Mouse (Mus musculus): ENCODE measurements around the gene Slc1a5. TPM values are rescaled to one million over a fixed set of nuclear protein-coding genes. Genes with fewer than 3 reads are reported as not detected.

Gene Slc1a5
- polyA plus RNA-seq, 1 experiment from 2014 or later = 61.8 TPM

DNA sequence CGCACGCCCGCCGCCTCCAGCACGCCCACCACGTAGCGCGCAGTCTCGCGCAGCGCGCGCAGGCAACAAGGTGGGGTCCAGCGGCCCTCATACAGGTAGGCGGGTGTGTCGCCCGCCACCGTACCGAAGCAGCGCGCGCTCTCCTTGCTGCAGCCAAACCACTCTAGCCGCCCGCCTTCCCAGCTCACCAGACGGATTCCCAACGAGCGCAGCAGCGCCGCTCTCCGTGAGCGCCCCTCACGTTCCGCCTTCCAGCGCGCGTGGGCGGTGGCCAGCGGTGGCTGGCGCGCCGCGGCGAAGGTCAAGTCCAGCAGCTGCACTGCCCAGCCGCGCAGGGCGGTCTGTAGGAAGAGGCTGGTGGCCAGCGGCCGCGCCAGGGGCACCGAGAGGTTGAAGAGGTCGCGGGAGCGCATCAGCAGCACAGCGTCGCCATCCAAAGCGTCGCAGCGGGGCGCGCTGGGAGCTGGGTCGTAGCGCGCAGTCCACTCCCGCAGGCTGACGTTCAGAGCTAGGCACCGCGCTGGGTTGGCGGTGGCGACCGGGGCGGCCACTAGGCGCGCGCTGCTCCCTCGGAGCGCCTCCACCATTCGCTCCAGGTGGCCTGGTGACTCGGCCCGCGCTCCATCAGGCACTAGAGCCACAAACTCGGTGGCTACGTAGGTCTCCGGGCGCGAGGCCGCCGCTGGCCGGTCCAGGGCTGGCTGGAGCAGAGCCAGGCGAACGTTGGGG, 29.9 kb downstream of the Slc1a5 start:
- no peak overlapping the region for H3K27ac ChIP-seq
- peak overlapping the region; percentile 72 for H3K4me2 ChIP-seq (replicated peaks)
- peak overlapping the region; percentile 26; the same call in 1 of the 2 replicates for H3K9ac ChIP-seq
- H3K9me3 ChIP-seq = no peaks in the 10 kb centered on the region
- H3K27me3 ChIP-seq (replicated peaks) = peaks cover 11% of the 10 kb centered on the region; the same call in 1 of the 2 replicates
- peaks cover 14% of the 10 kb centered on the region for H3K36me3 ChIP-seq
- H3K4me3 ChIP-seq (replicated peaks) = peak overlapping the region; percentile 33
- WGBS = 22% methylated on average over 90 of the region's 90 CpGs
- peak; percentile 42 for ATAC-seq
- H3K4me1 ChIP-seq (replicated peaks) = peaks cover 32% of the 10 kb centered on the region

DNA sequence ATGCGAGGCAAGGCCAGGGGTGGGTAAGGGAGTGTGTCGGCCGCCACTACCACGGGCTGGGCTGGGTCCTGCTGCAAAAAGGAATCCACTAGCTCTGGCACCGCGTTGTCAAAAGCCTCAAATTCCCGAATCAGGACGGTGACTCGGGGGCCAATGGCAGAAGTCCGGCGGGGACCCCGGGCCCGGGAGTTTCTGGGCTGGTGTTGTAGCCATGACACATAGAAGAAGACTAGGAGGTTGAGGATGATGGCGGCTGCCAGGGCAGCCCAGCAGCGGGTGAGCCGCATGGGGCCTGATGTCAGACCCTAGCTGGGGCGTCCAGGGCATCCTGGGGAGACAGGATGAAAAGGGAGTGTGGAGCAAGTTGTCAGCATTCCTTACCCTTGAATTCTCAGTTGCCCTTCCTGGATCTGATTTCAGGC, 30.5 kb downstream of the Slc1a5 start:
- H3K27me3 ChIP-seq (replicated peaks) = peaks cover 11% of the 10 kb centered on the region; the same call in 1 of the 2 replicates
- peaks cover 14% of the 10 kb centered on the region for H3K36me3 ChIP-seq
- ATAC-seq = no peak
- H3K4me1 ChIP-seq (replicated peaks) = peaks cover 32% of the 10 kb centered on the region
- peak overlapping the region; percentile 72 for H3K4me2 ChIP-seq (replicated peaks)
- WGBS = 40% methylated on average over 17 of the region's 17 CpGs
- no peaks in the 10 kb centered on the region for H3K9me3 ChIP-seq
- peak overlapping the region; percentile 33 for H3K4me3 ChIP-seq (replicated peaks)
- no peak overlapping the region for H3K27ac ChIP-seq
- H3K9ac ChIP-seq = peak overlapping the region; percentile 26; the same call in 1 of the 2 replicates

DNA sequence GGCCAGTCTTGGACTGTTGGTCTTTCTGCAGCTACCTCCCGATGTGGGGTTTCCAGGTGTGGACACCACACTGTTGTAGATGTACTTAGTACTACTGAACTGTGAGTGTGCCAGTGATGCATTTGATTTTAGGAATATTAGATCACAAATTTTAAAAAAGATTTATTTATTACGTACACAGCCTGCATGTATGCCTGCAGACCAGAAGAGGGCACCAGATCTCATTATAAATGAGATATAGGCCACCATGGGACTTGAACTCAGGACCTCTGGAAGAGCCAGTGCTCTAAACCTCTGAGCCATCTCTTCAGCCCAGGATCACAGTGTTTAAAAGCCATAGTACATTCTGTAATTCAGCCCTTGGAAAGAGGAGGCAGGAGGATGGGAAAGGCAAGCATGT, 31.4 kb downstream of the Slc1a5 start:
- no peak overlapping the region for H3K4me3 ChIP-seq (replicated peaks)
- H3K4me1 ChIP-seq (replicated peaks) = peaks cover 36% of the 10 kb centered on the region
- H3K36me3 ChIP-seq = peaks cover 14% of the 10 kb centered on the region
- no peak overlapping the region for H3K4me2 ChIP-seq (replicated peaks)
- H3K27me3 ChIP-seq (replicated peaks) = peaks cover 11% of the 10 kb centered on the region; the same call in 1 of the 2 replicates
- 82% methylated on average over 2 of the region's 2 CpGs for WGBS
- no peak for ATAC-seq
- no peak overlapping the region for H3K9ac ChIP-seq
- H3K9me3 ChIP-seq = no peaks in the 10 kb centered on the region
- no peak overlapping the region for H3K27ac ChIP-seq

DNA sequence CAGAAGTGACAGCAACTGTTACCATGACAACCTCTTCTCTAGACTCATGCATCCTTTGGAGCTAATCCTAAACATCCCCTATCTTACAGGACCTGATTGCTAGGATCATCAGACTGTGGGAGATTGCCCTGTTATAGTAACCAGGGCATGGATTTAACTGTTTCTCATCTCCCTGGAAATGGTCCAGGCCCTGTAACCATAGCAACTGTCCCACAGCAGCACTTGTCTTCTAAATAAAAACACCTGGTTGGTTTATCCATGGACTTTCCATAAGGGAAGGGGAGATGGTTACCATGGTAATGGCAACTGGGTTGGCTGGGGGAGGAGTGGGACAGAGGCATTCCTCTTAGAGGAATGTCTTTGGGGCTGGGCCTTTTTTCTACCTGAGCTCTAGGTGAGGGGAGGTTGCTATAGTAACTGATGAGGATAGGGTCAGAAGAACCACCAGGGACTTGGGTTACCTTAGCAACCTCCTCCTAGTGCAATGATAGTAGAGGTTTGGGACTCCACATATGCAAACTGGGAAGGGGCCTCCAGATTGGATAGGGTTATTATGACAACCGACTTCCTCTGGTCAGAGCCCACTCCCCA, 34.3 kb downstream of the Slc1a5 start, which contains the start of gene Strn4:
Gene Strn4 (plus strand): TSS at position 539 of the 591 bp plus-strand sequence.
- peak; percentile 7 for ATAC-seq
- H3K27ac ChIP-seq = peak within 1 kb of the TSS; percentile 96
- no peaks in the 10 kb centered on the region for H3K9me3 ChIP-seq
- peaks cover 56% of the 10 kb centered on the region for H3K4me1 ChIP-seq (replicated peaks)
- peak within 1 kb of the TSS; percentile 99 for H3K4me3 ChIP-seq (replicated peaks)
- H3K27me3 ChIP-seq (replicated peaks) = peaks cover 11% of the 10 kb centered on the region; the same call in 1 of the 2 replicates
- H3K9ac ChIP-seq = peak within 1 kb of the TSS; percentile 100
- WGBS = 0% methylated on average over 1 of the region's 1 CpGs
- H3K4me2 ChIP-seq (replicated peaks) = peak within 1 kb of the TSS; percentile 92
- H3K36me3 ChIP-seq = peaks cover 11% of the 10 kb centered on the region; the same call in 1 of the 2 replicates

DNA sequence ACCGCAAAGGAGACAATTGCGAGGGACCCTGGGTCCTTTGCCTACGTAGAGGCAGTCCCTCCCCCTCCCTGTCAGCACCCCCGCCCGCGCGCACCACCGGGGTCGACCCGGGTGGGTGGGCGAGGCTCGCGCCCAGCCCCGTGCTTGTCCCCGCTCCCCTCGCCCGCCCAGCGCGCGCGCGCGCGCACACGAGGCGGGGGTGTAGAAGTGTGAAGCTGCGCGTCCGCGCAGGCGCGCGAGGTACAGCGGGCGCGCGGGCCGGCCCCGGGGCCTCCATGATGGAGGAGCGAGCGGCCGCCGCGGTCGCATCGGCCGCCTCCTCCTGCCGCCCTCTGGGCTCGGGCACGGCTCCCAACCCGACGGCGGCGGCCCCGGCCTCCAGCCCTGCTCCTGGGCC, 34.9 kb downstream of the Slc1a5 start:
- Histone ChIP-seq H3K4me2 (replicated peaks) (peak overlapping the region; percentile 92), H3K4me1 (replicated peaks) (peaks cover 53% of the 10 kb centered on the region), H3K27me3 (replicated peaks) (peaks cover 10% of the 10 kb centered on the region; the same call in 1 of the 2 replicates), H3K9ac (peak overlapping the region; percentile 100), H3K4me3 (replicated peaks) (peak overlapping the region; percentile 99), H3K36me3 (peaks cover 11% of the 10 kb centered on the region; the same call in 1 of the 2 replicates), H3K9me3 (no peaks in the 10 kb centered on the region), H3K27ac (peak overlapping the region; percentile 96)
- under 1% methylated on average over 55 of the region's 55 CpGs for WGBS
- ATAC-seq = peak; percentile 88

DNA sequence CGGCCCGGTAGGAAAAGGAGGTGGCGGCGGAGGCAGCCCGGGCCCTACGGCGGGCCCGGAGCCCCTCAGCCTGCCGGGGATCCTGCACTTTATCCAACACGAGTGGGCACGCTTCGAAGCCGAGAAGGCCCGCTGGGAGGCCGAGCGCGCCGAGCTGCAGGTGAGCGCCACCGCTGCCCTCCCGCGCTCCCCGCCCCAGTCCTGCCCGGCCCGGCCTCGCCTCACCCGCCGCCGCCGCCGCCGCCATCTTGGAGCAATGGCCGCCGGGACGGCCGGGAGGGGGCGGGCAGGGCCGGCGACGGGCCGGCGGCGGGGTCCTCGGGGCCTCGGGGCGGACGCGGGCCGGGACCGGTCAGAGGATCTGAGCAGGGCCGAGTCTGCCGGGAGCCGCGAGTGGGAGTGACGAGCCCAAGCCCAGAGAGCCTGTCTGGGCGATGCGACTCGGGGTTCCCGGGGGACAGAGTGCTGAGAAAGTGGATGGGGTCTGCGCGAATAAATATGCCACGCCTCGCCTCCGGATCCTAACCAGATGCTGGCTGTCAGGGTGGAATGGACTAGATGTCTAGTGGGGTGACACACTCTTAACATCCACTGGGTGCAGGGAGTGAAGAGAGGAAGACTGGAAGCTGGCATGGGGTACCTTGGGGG, 35.5 kb downstream of the Slc1a5 start, which contains the start of gene Fkrp:
Gene Fkrp (minus strand): TSS at position 258 of the 648 bp plus-strand sequence.
- H3K4me1 ChIP-seq (replicated peaks) = peaks cover 48% of the 10 kb centered on the region
- peaks cover 13% of the 10 kb centered on the region; the same call in 1 of the 2 replicates for H3K36me3 ChIP-seq
- peak within 1 kb of the TSS; percentile 92 for H3K4me2 ChIP-seq (replicated peaks)
- peak within 1 kb of the TSS; percentile 100 for H3K9ac ChIP-seq
- H3K27ac ChIP-seq = peak within 1 kb of the TSS; percentile 96
- H3K4me3 ChIP-seq (replicated peaks) = peak within 1 kb of the TSS; percentile 99
- ATAC-seq = peak; percentile 85
- no peaks in the 10 kb centered on the region for H3K9me3 ChIP-seq
- WGBS = under 1% methylated on average over 64 of the region's 64 CpGs
- H3K27me3 ChIP-seq (replicated peaks) = peaks cover 5% of the 10 kb centered on the region; the same call in 1 of the 2 replicates

DNA sequence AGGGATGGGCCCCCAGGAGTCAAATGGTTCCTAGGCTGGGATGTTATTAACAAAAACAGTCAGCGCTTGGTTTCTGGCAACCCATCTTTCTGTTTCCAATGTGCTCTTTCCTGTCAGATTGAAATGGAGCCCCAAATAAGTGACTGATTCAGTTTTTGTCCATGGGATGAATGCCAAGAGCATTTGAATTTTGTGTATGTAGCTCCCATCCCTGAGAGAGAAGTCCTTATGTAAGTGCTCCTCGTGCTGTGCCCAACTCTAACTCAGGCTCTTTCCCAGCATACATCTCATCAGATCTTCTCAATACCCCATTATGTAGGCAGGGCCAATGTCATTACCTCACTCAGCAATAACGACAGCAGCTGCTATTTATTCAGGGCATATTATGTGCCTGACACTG, 36.6 kb downstream of the Slc1a5 start:
- no peak overlapping the region for H3K27ac ChIP-seq
- peaks cover 17% of the 10 kb centered on the region; the same call in 1 of the 2 replicates for H3K36me3 ChIP-seq
- peak overlapping the region; percentile 92 for H3K4me2 ChIP-seq (replicated peaks)
- no peak for ATAC-seq
- H3K9me3 ChIP-seq = no peaks in the 10 kb centered on the region
- peaks cover 49% of the 10 kb centered on the region for H3K4me1 ChIP-seq (replicated peaks)
- H3K9ac ChIP-seq = 0 out of 2 replicates have a peak overlapping the region, but pooled peaks have one; percentile 100
- no peaks in the 10 kb centered on the region for H3K27me3 ChIP-seq (replicated peaks)
- 51% methylated on average over 3 of the region's 3 CpGs for WGBS
- peak overlapping the region; percentile 99 for H3K4me3 ChIP-seq (replicated peaks)

DNA sequence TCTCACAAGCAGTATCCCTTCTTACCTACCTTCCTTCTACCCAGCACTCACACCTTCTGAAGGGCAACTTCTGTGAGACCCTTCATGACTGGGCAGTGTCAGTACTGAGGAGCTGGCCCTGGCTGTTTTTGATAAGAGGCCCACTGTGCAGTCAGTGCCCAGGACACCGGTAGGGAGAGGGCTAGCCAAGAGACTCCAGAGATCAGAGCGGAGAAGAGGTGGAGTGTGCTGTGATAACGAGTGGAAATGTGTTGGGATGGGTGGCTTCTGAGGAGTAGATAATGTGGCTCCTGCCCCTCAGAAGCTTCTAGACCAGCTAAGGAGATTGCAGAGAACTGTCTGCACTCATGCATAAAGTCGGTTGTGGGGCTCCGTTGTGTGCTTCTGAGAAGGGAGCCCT, 38.7 kb downstream of the Slc1a5 start:
- no peak for ATAC-seq
- Histone ChIP-seq H3K27ac (0 out of 2 replicates have a peak overlapping the region, but pooled peaks have one; percentile 22), H3K36me3 (peaks cover 15% of the 10 kb centered on the region), H3K9me3 (no peaks in the 10 kb centered on the region), H3K4me1 (replicated peaks) (peaks cover 49% of the 10 kb centered on the region), H3K27me3 (replicated peaks) (no peaks in the 10 kb centered on the region), H3K9ac (peak overlapping the region; percentile 23; the same call in 1 of the 2 replicates), H3K4me2 (replicated peaks) (no peak overlapping the region), H3K4me3 (replicated peaks) (no peak overlapping the region)
- 78% methylated on average over 5 of the region's 5 CpGs for WGBS

DNA sequence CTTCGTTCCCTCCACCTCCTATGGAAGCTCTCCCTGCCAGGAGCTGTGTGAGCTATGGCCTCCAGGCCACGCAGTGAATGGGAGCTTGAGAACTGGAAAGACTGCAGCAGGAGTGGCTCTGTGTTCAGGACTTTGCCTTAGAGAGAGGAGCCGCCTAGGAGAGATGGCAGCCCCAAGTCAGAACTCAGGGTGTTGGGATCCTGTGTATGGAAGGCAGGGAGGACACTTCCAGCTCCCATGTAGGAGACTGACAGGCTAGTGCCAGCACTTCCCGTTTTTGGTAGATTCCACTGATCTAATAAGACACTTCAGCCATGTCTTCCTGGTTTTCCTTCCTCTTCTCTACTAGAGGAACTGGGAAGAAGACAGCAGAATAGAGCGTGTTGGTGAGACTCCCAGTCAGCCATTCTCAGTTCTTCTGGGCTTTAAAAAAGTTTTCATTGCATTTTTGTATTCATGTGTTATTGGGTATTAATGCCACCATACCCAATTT, 39.2 kb downstream of the Slc1a5 start:
- no peaks in the 10 kb centered on the region for H3K27me3 ChIP-seq (replicated peaks)
- H3K36me3 ChIP-seq = peaks cover 20% of the 10 kb centered on the region
- H3K4me2 ChIP-seq (replicated peaks) = no peak overlapping the region
- H3K4me1 ChIP-seq (replicated peaks) = peaks cover 44% of the 10 kb centered on the region
- H3K4me3 ChIP-seq (replicated peaks) = no peak overlapping the region
- no peak overlapping the region for H3K9ac ChIP-seq
- 0 out of 2 replicates have a peak overlapping the region, but pooled peaks have one; percentile 22 for H3K27ac ChIP-seq
- no peak for ATAC-seq
- 58% methylated on average over 5 of the region's 5 CpGs for WGBS
- no peaks in the 10 kb centered on the region for H3K9me3 ChIP-seq

DNA sequence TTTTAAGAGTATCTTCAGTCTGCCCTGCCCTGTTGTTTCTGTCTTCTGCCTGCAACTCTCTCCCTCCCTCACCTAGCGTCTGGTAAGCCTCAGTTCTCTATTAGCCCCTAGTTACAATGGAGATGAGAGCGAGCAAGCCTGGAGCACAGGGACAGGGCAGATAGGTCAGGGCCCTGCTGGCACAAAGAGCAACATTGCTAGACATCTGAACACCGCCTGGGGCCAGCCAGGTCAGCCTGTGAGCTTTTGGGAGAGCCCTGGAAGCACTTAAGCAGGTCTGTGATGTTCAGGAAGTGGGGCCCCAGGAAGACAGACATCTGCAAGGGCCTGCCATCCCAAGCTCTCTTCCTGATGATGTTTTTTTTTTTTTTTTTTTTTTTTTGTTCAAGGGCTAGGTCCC, 40.0 kb downstream of the Slc1a5 start:
- Histone ChIP-seq H3K36me3 (peaks cover 27% of the 10 kb centered on the region), H3K9me3 (no peaks in the 10 kb centered on the region), H3K4me1 (replicated peaks) (peaks cover 37% of the 10 kb centered on the region), H3K9ac (no peak overlapping the region), H3K4me3 (replicated peaks) (no peak overlapping the region), H3K4me2 (replicated peaks) (no peak overlapping the region; the same call in 1 of the 2 replicates), H3K27ac (no peak overlapping the region), H3K27me3 (replicated peaks) (no peaks in the 10 kb centered on the region)
- no peak for ATAC-seq
- WGBS = 56% methylated on average over 3 of the region's 3 CpGs

DNA sequence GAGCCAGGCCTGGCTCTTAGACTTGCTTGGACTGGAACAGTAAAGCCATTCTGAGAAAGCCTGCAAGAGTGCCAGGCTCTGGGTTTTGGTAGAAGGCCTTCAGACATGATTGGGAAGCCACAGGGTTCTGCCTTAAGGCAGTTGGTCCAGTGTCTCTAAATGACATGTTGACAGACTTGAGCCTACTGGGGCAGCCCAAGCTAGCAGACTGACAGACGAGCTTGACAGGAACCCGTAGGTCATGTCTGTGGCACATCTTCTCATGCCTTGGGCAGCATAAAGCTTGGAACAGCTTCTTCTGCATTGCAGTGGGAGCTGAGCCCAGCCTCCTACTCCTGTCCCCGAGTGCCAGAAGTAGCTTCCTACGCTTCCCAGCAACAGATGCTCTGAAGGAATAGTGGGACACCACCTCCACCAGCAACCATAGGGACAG, 40.5 kb downstream of the Slc1a5 start:
- 76% methylated on average over 4 of the region's 4 CpGs for WGBS

More for the DNA sequence above, 40.5 kb downstream of the Slc1a5 start:
- H3K9ac ChIP-seq = no peak overlapping the region
- peaks cover 31% of the 10 kb centered on the region for H3K36me3 ChIP-seq
- no peaks in the 10 kb centered on the region for H3K9me3 ChIP-seq
- no peaks in the 10 kb centered on the region for H3K27me3 ChIP-seq (replicated peaks)
- H3K4me1 ChIP-seq (replicated peaks) = peaks cover 37% of the 10 kb centered on the region
- H3K4me3 ChIP-seq (replicated peaks) = no peak overlapping the region
- no peak overlapping the region for H3K4me2 ChIP-seq (replicated peaks)
- H3K27ac ChIP-seq = no peak overlapping the region
- ATAC-seq = no peak

Data from intestine, embryonic 15.5 days (tissue).